Mouse (Mus musculus) neural tube, embryonic 14.5 days (tissue): Measurements from ENCODE around the gene Trex1. TPM values are rescaled to one million over a fixed set of nuclear protein-coding genes. Genes with fewer than 3 reads are reported as not detected.

Experiments
- ATAC-seq: fragments of 200-750 bp; cut with Nextera tagmentation; 2 replicates; pipeline ENCODE4 v1.8.0; 2017; ENCODE audit warnings: low read depth, mild to moderate bottlenecking, moderate TSS enrichment, moderate library complexity
- H3K27ac ChIP-seq: fragments of 300-500 bp; sonication (generic); 2 replicates; pipeline ENCODE4 v1.5.1; 2014; ENCODE audit warnings: low read depth, mild to moderate bottlenecking, control low read depth, low read length, moderate library complexity, mixed read lengths
- H3K27me3 ChIP-seq: fragments of 300-500 bp; sonication (generic); 2 replicates; pipeline ENCODE4 v1.6.1; 2014; ENCODE audit warnings: low read length; ENCODE audit not compliant: control insufficient read depth, insufficient read depth
- H3K36me3 ChIP-seq: fragments of 300-500 bp; sonication (generic); 2 replicates; pipeline ENCODE4 v1.6.1; 2014; ENCODE audit warnings: low read length, mixed read lengths; ENCODE audit not compliant: control insufficient read depth, insufficient read depth
- H3K4me1 ChIP-seq: fragments of 300-500 bp; sonication (generic); 2 replicates; pipeline ENCODE4 v1.6.1; 2014; ENCODE audit warnings: low read length; ENCODE audit not compliant: control insufficient read depth, insufficient read depth
- H3K4me2 ChIP-seq: fragments of 300-500 bp; sonication (generic); 2 replicates; pipeline ENCODE4 v1.6.1; 2014; ENCODE audit warnings: mild to moderate bottlenecking, low read depth, low read length, control low read depth
- H3K4me3 ChIP-seq: fragments of 300-500 bp; sonication (generic); 2 replicates; pipeline ENCODE4 v1.5.1; 2014; ENCODE audit warnings: low read depth, low read length, control low read depth, mixed read lengths
- H3K9ac ChIP-seq: fragments of 300-500 bp; sonication (generic); replicated peaks from 2 replicates; pipeline ENCODE4 v1.6.1; 2014; ENCODE audit warnings: low read depth, mild to moderate bottlenecking, control low read depth, low read length, mixed read lengths
- H3K9me3 ChIP-seq: fragments of 300-500 bp; sonication (generic); 2 replicates; pipeline ENCODE4 v1.6.1; 2016; ENCODE audit warnings: low read length; ENCODE audit not compliant: control insufficient read depth
- WGBS: fragments of 180-500 bp; shearing (Covaris S2); extraction: QIAGEN DNeasy Blood & Tissue Kit; methylation state at CpG from one replicate; pipeline ENCODE4 v1.1.7; 2014; 5-methylcytosine and 5-hydroxymethylcytosine counted together
- polyA plus RNA-seq: library from polyadenylated mRNA; unstranded; fragments of >200 nt; fragmentation: Nextera tagmentation; extraction: Ambion mirVana; gene quantifications from 2 replicates; pipeline ENCODE4 v1.2.1, GENCODE M21; 2014

The Trex1 gene
- polyA plus RNA-seq, 1 experiment from 2014 or later, result 13.4 TPM

GRCm38 (mm10) chr9:109055271-109056030, 4.1 kb downstream of the Trex1 start:
- WGBS, result 90% methylated on average over 12 of the region's 12 CpGs
- H3K4me2 ChIP-seq, result peak overlapping the region; percentile 38
- H3K4me3 ChIP-seq, result peak overlapping the region; percentile 30
- H3K9ac ChIP-seq, result no peak overlapping the region
- H3K27ac ChIP-seq, result no peak overlapping the region
- H3K36me3 ChIP-seq, result peaks cover 17% of the 10 kb centered on the region
- H3K4me1 ChIP-seq, result peaks cover 15% of the 10 kb centered on the region
- no peak for ATAC-seq
- no peaks in the 10 kb centered on the region for H3K27me3 ChIP-seq
- H3K9me3 ChIP-seq, result no peaks in the 10 kb centered on the region

GRCm38 (mm10) chr9:109054712-109055111, 4.8 kb downstream of the Trex1 start:
- Histone ChIP-seq H3K27me3 (no peaks in the 10 kb centered on the region), H3K4me1 (peaks cover 15% of the 10 kb centered on the region), H3K4me3 (peak overlapping the region; percentile 30), H3K4me2 (peak overlapping the region; percentile 38), H3K36me3 (peaks cover 16% of the 10 kb centered on the region), H3K9me3 (no peaks in the 10 kb centered on the region), H3K9ac (0 out of 2 replicates have a peak overlapping the region, but pooled peaks have one; percentile 28), H3K27ac (peak overlapping the region; percentile 71)
- 10% methylated on average over 7 of the region's 7 CpGs for WGBS
- ATAC-seq, result peak; percentile 70

- Histone ChIP-seq H3K27me3 (no peaks in the 10 kb centered on the region), H3K9ac (no peak overlapping the region), H3K4me3 (no peak overlapping the region), H3K4me2 (no peak overlapping the region), H3K9me3 (no peaks in the 10 kb centered on the region), H3K27ac (no peak overlapping the region), H3K36me3 (peaks cover 16% of the 10 kb centered on the region), H3K4me1 (peaks cover 8% of the 10 kb centered on the region)
- WGBS, result 81% methylated on average over 6 of the region's 6 CpGs
- no peak for ATAC-seq
These were observed 5.7 kb downstream of the Trex1 start for GRCm38 (mm10) chr9:109053851-109054250.

GRCm38 (mm10) chr9:109053366-109053765, 6.2 kb downstream of the Trex1 start:
- Histone ChIP-seq H3K4me1 (0 out of 2 replicates have a peak, but pooled peaks cover 5% of the 10 kb centered on the region), H3K27ac (no peak overlapping the region), H3K9me3 (no peaks in the 10 kb centered on the region), H3K4me2 (no peak overlapping the region), H3K4me3 (no peak overlapping the region), H3K9ac (no peak overlapping the region), H3K36me3 (peaks cover 13% of the 10 kb centered on the region), H3K27me3 (no peaks in the 10 kb centered on the region)
- 85% methylated on average over 3 of the region's 3 CpGs for WGBS
- ATAC-seq, result no peak

- no peak for ATAC-seq
- H3K9me3 ChIP-seq, result no peaks in the 10 kb centered on the region
- no peak overlapping the region for H3K9ac ChIP-seq
- H3K36me3 ChIP-seq, result peaks cover 10% of the 10 kb centered on the region; the same call in 1 of the 2 replicates
- H3K4me2 ChIP-seq, result no peak overlapping the region
- no peaks in the 10 kb centered on the region for H3K27me3 ChIP-seq
- 0 out of 2 replicates have a peak, but pooled peaks cover 5% of the 10 kb centered on the region for H3K4me1 ChIP-seq
- 91% methylated on average over 9 of the region's 9 CpGs for WGBS
- no peak overlapping the region for H3K4me3 ChIP-seq
- no peak overlapping the region for H3K27ac ChIP-seq
These were observed 6.9 kb downstream of the Trex1 start for GRCm38 (mm10) chr9:109052490-109053260.

GRCm38 (mm10) chr9:109051651-109052489, 7.7 kb downstream of the Trex1 start:
- Histone ChIP-seq H3K4me3 (no peak overlapping the region), H3K27ac (no peak overlapping the region), H3K36me3 (peaks cover 4% of the 10 kb centered on the region; the same call in 1 of the 2 replicates), H3K9me3 (no peaks in the 10 kb centered on the region), H3K9ac (no peak overlapping the region), H3K4me1 (0 out of 2 replicates have a peak, but pooled peaks cover 5% of the 10 kb centered on the region), H3K4me2 (no peak overlapping the region), H3K27me3 (no peaks in the 10 kb centered on the region)
- WGBS, result 90% methylated on average over 10 of the region's 10 CpGs
- no peak for ATAC-seq

- H3K27me3 ChIP-seq, result no peaks in the 10 kb centered on the region
- 91% methylated on average over 13 of the region's 13 CpGs for WGBS
- no peak overlapping the region for H3K4me3 ChIP-seq
- no peaks in the 10 kb centered on the region; the same call in 1 of the 2 replicates for H3K36me3 ChIP-seq
- no peak overlapping the region for H3K4me2 ChIP-seq
- no peak overlapping the region for H3K9ac ChIP-seq
- H3K27ac ChIP-seq, result no peak overlapping the region
- ATAC-seq, result no peak
- H3K4me1 ChIP-seq, result 0 out of 2 replicates have a peak, but pooled peaks cover 5% of the 10 kb centered on the region
- H3K9me3 ChIP-seq, result no peaks in the 10 kb centered on the region
These were observed 8.5 kb downstream of the Trex1 start for GRCm38 (mm10) chr9:109051011-109051501.

- Histone ChIP-seq H3K27ac (no peak overlapping the region), H3K4me3 (no peak overlapping the region), H3K27me3 (no peaks in the 10 kb centered on the region), H3K4me1 (0 out of 2 replicates have a peak, but pooled peaks cover 5% of the 10 kb centered on the region), H3K9me3 (no peaks in the 10 kb centered on the region), H3K4me2 (no peak overlapping the region), H3K9ac (no peak overlapping the region), H3K36me3 (no peaks in the 10 kb centered on the region)
- no peak for ATAC-seq
- 90% methylated on average over 3 of the region's 3 CpGs for WGBS
These were observed 8.9 kb downstream of the Trex1 start for GRCm38 (mm10) chr9:109050674-109050997.
